Mouse (Mus musculus) forebrain, embryonic 10.5 days (tissue): Measurements from ENCODE around the gene Slc5a12. TPM values are rescaled to one million over a fixed set of nuclear protein-coding genes. Genes with fewer than 3 reads are reported as not detected.

Experiments
- polyA plus RNA-seq: library from polyadenylated mRNA; unstranded; fragments of >200 nt; fragmentation: Nextera tagmentation; extraction: Ambion mirVana; gene quantifications from 2 replicates; pipeline ENCODE4 v1.2.1, GENCODE M21; 2016

Slc5a12 gene
- polyA plus RNA-seq, 1 experiment from 2014 or later: not detected

Other genes starting within 250 kb of the Slc5a12 start
- gene Fibin, start 234.1 kb upstream of the Slc5a12 start, polyA plus RNA-seq: 0.43 and 1.2 TPM in 2 replicates
- gene Muc15, start 124.0 kb downstream of the Slc5a12 start, polyA plus RNA-seq: 0.06 TPM in 1 of 2 replicates, not detected in the other